Mouse (Mus musculus): ENCODE results near the gene Klhl26.

DNA sequence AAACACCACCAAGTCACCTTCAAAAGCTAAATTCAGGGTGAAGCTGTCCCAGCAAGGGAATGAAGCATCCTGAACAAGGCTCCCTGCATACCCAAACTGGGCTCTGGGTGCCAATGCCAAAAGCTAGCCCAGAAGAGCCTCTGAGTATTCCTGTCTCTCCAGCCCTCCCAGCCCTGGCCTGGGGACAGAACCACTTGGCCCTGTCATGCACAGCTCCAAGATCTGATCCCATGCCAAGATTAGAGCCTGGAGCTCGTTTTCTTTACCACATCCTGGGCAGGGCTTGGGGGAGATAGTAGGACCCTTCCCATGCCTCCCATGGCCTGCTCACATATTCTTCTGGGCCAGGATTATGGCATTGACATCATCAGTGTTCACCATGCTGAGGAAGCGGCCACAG is 42.8 kb upstream of the Klhl26 start:
- TF ChIP-seq POLR2A (IDR thresholded peaks at IDR 0.05; ENCODE audit: low read depth, low read length) (no peak), CTCF (conservative IDR thresholded peaks at IDR 0.05; ENCODE audit: insufficient read depth, insufficient read length, low read depth, low read length) (no peak)
